Mouse (Mus musculus): ENCODE data around the gene Ppp1r12c. TPM values are rescaled to one million over a fixed set of nuclear protein-coding genes. Genes with fewer than 3 reads are reported as not detected.
A peak's percentile ranks its signal among the peaks of the same experiment; 100 is the strongest.

The Ppp1r12c gene
- polyA plus RNA-seq, 1 experiment from 2014 or later: 59.7 TPM

- Histone ChIP-seq H3K27me3 (peaks cover 77% of the 10 kb centered on the region), H3K36me3 (replicated peaks) (no peaks in the 10 kb centered on the region), H3K9ac (no peak overlapping the region; the same call in 1 of the 2 replicates), H3K4me2 (peak overlapping the region; percentile 63), H3K9me3 (no peaks in the 10 kb centered on the region), H3K4me3 (replicated peaks) (peak overlapping the region; percentile 37), H3K27ac (no peak overlapping the region), H3K4me1 (peaks cover 11% of the 10 kb centered on the region; the same call in 1 of the 2 replicates)
- ATAC-seq (ENCODE audit: low FRiP score): peak; percentile 88
- WGBS: 1% methylated on average over 24 of the region's 24 CpGs
Observed at GRCm38 (mm10) chr7:4471179-4471555, 30.3 kb downstream of the Ppp1r12c start.

GRCm38 (mm10) chr7:4470275-4471178, 31.0 kb downstream of the Ppp1r12c start:
- whole genome bisulfite sequencing: 2% methylated on average over 35 of the region's 35 CpGs
- ATAC-seq (ENCODE audit: low FRiP score): peak; percentile 59
- H3K27ac ChIP-seq: no peak overlapping the region
- H3K36me3 ChIP-seq (replicated peaks): no peaks in the 10 kb centered on the region
- H3K9ac ChIP-seq: no peak overlapping the region; the same call in 1 of the 2 replicates
- peaks cover 11% of the 10 kb centered on the region; the same call in 1 of the 2 replicates for H3K4me1 ChIP-seq
- no peaks in the 10 kb centered on the region for H3K9me3 ChIP-seq
- peaks cover 70% of the 10 kb centered on the region for H3K27me3 ChIP-seq
- H3K4me3 ChIP-seq (replicated peaks): peak overlapping the region; percentile 37
- peak overlapping the region; percentile 63 for H3K4me2 ChIP-seq

- ATAC-seq (ENCODE audit: low FRiP score): no peak
- 72% methylated on average over 3 of the region's 3 CpGs for WGBS
- no peaks in the 10 kb centered on the region for H3K36me3 ChIP-seq (replicated peaks)
- peaks cover 43% of the 10 kb centered on the region for H3K27me3 ChIP-seq
- H3K9ac ChIP-seq: no peak overlapping the region
- no peak overlapping the region for H3K27ac ChIP-seq
- H3K4me1 ChIP-seq: peaks cover 11% of the 10 kb centered on the region; the same call in 1 of the 2 replicates
- no peak overlapping the region for H3K4me2 ChIP-seq
- no peaks in the 10 kb centered on the region for H3K9me3 ChIP-seq
- H3K4me3 ChIP-seq (replicated peaks): no peak overlapping the region
Observed at GRCm38 (mm10) chr7:4467801-4468200, 33.7 kb downstream of the Ppp1r12c start.

GRCm38 (mm10) chr7:4464194-4464824, 37.2 kb downstream of the Ppp1r12c start:
- Histone ChIP-seq H3K36me3 (replicated peaks) (no peaks in the 10 kb centered on the region), H3K4me1 (no peaks in the 10 kb centered on the region), H3K9ac (no peak overlapping the region), H3K9me3 (no peaks in the 10 kb centered on the region), H3K4me2 (no peak overlapping the region), H3K27me3 (peaks cover 8% of the 10 kb centered on the region; the same call in 1 of the 2 replicates), H3K4me3 (replicated peaks) (no peak overlapping the region), H3K27ac (no peak overlapping the region)
- 19% methylated on average over 12 of the region's 12 CpGs for WGBS
- ATAC-seq (ENCODE audit: low FRiP score): no peak

GRCm38 (mm10) chr7:4460576-4461434, 40.7 kb downstream of the Ppp1r12c start, which contains the start of gene Eps8l1:
Eps8l1 (plus strand) TSS chr7:4460674.
- peak within 1 kb of the TSS; percentile 15 for H3K4me3 ChIP-seq (replicated peaks)
- no peak within 1 kb of the TSS for H3K9ac ChIP-seq
- no peaks in the 10 kb centered on the region for H3K27me3 ChIP-seq
- H3K4me1 ChIP-seq: no peaks in the 10 kb centered on the region
- no peak for ATAC-seq (ENCODE audit: low FRiP score)
- peak within 1 kb of the TSS; percentile 35 for H3K4me2 ChIP-seq
- 79% methylated on average over 14 of the region's 16 CpGs for WGBS
- H3K9me3 ChIP-seq: no peaks in the 10 kb centered on the region
- no peaks in the 10 kb centered on the region for H3K36me3 ChIP-seq (replicated peaks)
- H3K27ac ChIP-seq: no peak within 1 kb of the TSS

- no peak overlapping the region for H3K4me2 ChIP-seq
- H3K4me3 ChIP-seq (replicated peaks): no peak overlapping the region
- H3K36me3 ChIP-seq (replicated peaks): no peaks in the 10 kb centered on the region
- H3K9me3 ChIP-seq: no peaks in the 10 kb centered on the region
- 25% methylated on average over 4 of the region's 4 CpGs for WGBS
- no peaks in the 10 kb centered on the region for H3K4me1 ChIP-seq
- H3K27me3 ChIP-seq: no peaks in the 10 kb centered on the region
- ATAC-seq (ENCODE audit: low FRiP score): no peak
- H3K9ac ChIP-seq: no peak overlapping the region
- H3K27ac ChIP-seq: no peak overlapping the region
Observed at GRCm38 (mm10) chr7:4452644-4453043, 48.8 kb downstream of the Ppp1r12c start.

- Histone ChIP-seq H3K9me3 (no peaks in the 10 kb centered on the region), H3K27ac (no peak overlapping the region), H3K4me3 (replicated peaks) (no peak overlapping the region), H3K36me3 (replicated peaks) (no peaks in the 10 kb centered on the region), H3K27me3 (no peaks in the 10 kb centered on the region), H3K4me1 (peaks cover 8% of the 10 kb centered on the region; the same call in 1 of the 2 replicates), H3K4me2 (no peak overlapping the region), H3K9ac (no peak overlapping the region)
- 28% methylated on average over 2 of the region's 2 CpGs for WGBS
- no peak for ATAC-seq (ENCODE audit: low FRiP score)
Observed at GRCm38 (mm10) chr7:4449211-4449610, 52.3 kb downstream of the Ppp1r12c start.

GRCm38 (mm10) chr7:4448439-4448838, 53.0 kb downstream of the Ppp1r12c start:
- H3K4me2 ChIP-seq: no peak overlapping the region
- no peaks in the 10 kb centered on the region for H3K9me3 ChIP-seq
- peaks cover 7% of the 10 kb centered on the region; the same call in 1 of the 2 replicates for H3K36me3 ChIP-seq (replicated peaks)
- H3K27me3 ChIP-seq: no peaks in the 10 kb centered on the region
- no peak overlapping the region for H3K27ac ChIP-seq
- no peak overlapping the region for H3K4me3 ChIP-seq (replicated peaks)
- 94% methylated on average over 3 of the region's 3 CpGs for WGBS
- no peak overlapping the region for H3K9ac ChIP-seq
- no peak for ATAC-seq (ENCODE audit: low FRiP score)
- peaks cover 10% of the 10 kb centered on the region; the same call in 1 of the 2 replicates for H3K4me1 ChIP-seq

- H3K4me2 ChIP-seq: no peak overlapping the region
- H3K9ac ChIP-seq: no peak overlapping the region
- ATAC-seq (ENCODE audit: low FRiP score): no peak
- H3K36me3 ChIP-seq (replicated peaks): peaks cover 15% of the 10 kb centered on the region
- 4% methylated on average over 1 of the region's 1 CpGs for WGBS
- peaks cover 10% of the 10 kb centered on the region; the same call in 1 of the 2 replicates for H3K4me1 ChIP-seq
- H3K9me3 ChIP-seq: no peaks in the 10 kb centered on the region
- no peak overlapping the region for H3K4me3 ChIP-seq (replicated peaks)
- no peaks in the 10 kb centered on the region for H3K27me3 ChIP-seq
- no peak overlapping the region for H3K27ac ChIP-seq
Observed at GRCm38 (mm10) chr7:4447138-4447537, 54.3 kb downstream of the Ppp1r12c start.

GRCm38 (mm10) chr7:4445216-4445791, 56.2 kb downstream of the Ppp1r12c start, which contains the start of gene Rdh13:
Rdh13 (minus strand) TSS chr7:4445649.
- under 1% methylated on average over 35 of the region's 35 CpGs for WGBS
- H3K27me3 ChIP-seq: no peaks in the 10 kb centered on the region
- H3K4me3 ChIP-seq (replicated peaks): peak within 1 kb of the TSS; percentile 74
- no peaks in the 10 kb centered on the region for H3K9me3 ChIP-seq
- peak within 1 kb of the TSS; percentile 67 for H3K4me2 ChIP-seq
- peak within 1 kb of the TSS; percentile 75 for H3K9ac ChIP-seq
- 0 out of 2 replicates have a peak within 1 kb of the TSS, but pooled peaks have one; percentile 25 for H3K27ac ChIP-seq
- peaks cover 10% of the 10 kb centered on the region; the same call in 1 of the 2 replicates for H3K4me1 ChIP-seq
- ATAC-seq (ENCODE audit: low FRiP score): peak; percentile 96
- peaks cover 32% of the 10 kb centered on the region for H3K36me3 ChIP-seq (replicated peaks)

- Histone ChIP-seq H3K27me3 (no peaks in the 10 kb centered on the region), H3K9ac (no peak overlapping the region), H3K9me3 (no peaks in the 10 kb centered on the region), H3K4me3 (replicated peaks) (no peak overlapping the region), H3K36me3 (replicated peaks) (peaks cover 60% of the 10 kb centered on the region), H3K27ac (no peak overlapping the region), H3K4me1 (peaks cover 10% of the 10 kb centered on the region; the same call in 1 of the 2 replicates), H3K4me2 (no peak overlapping the region)
- ATAC-seq (ENCODE audit: low FRiP score): no peak
- WGBS: 95% methylated on average over 10 of the region's 10 CpGs
Observed at GRCm38 (mm10) chr7:4440549-4440948, 60.9 kb downstream of the Ppp1r12c start.
